Comparison of ENCODE assay signal across 8 mouse cellular contexts in genomic region chr6:101197642-101198041, GRCm38 (mm10).
DNase-seq lines count a peak whose midpoint lies in the region; ATAC-seq and TF ChIP-seq lines count a peak whose summit lies in the region.
"Had no signal": no experiment of that assay in that cellular context is flagged by ENCODE, and none has a peak within 500 bp of the region (broad histone marks: within the 10 kb centered on the region; RNA-seq: fewer than 3 reads in every experiment).

No protein-coding gene starts in this region.

- no peaks in the 10 kb centered on the region for H3K36me3 ChIP-seq in MEL (ENCODE audit: control insufficient read depth in 1 of 2, insufficient read depth in 2 of 2, low read length in 2 of 2)
- no peaks in the 10 kb centered on the region for H3K36me3 ChIP-seq in lung, postnatal 0 days (ENCODE audit: insufficient read depth, low read length)
- H3K36me3 ChIP-seq: liver, embryonic 15.5 days had no signal

- H3K4me3 ChIP-seq in MEL (ENCODE audit: control insufficient read depth in 1 of 2, insufficient read depth in 1 of 2, low read depth in 2 of 2, low read length in 2 of 2) = no peak overlapping the region
- H3K4me3 ChIP-seq in cortical plate, adult 2 months (ENCODE audit: insufficient read depth, low read length) = no peak overlapping the region; the same call in 1 of the 2 replicates
- H3K4me3 ChIP-seq in lung, postnatal 0 days (ENCODE audit: low read depth, low read length) = no peak overlapping the region
- H3K4me3 ChIP-seq: liver, embryonic 15.5 days had no signal

- no peaks in the 10 kb centered on the region for H3K79me2 ChIP-seq in MEL (ENCODE audit: control insufficient read depth, insufficient read depth, low read length, poor library complexity)

- peak; percentile 64 to 76 (median 70) for TF ChIP-seq CTCF in MEL (IDR thresholded peaks at IDR 0.05 in 2 of 3, conservative IDR thresholded peaks at IDR 0.05 in 1 of 3; ENCODE audit: control insufficient read depth in 1 of 3, insufficient read depth in 1 of 3, low read depth in 2 of 3, low read length in 3 of 3, poor library complexity in 1 of 3, severe bottlenecking in 1 of 3)
- TF ChIP-seq CTCF in cortical plate, adult 2 months (IDR thresholded peaks at IDR 0.05; ENCODE audit: extremely low read depth, insufficient read depth, low read length) = peak; percentile 88
- TF ChIP-seq CTCF in lung, postnatal 0 days (IDR thresholded peaks at IDR 0.05) = peak; percentile 86

- DNase-seq in MEL (ENCODE audit: low read depth, low spot score) = peak; percentile 65
- DNase-seq in adrenal gland, adult 18-20 months (ENCODE audit: low spot score in 2 of 2) = peak; percentile 60 to 69
- peak; percentile 53 for DNase-seq in gastrocnemius, postnatal 14 days
- peak; percentile 29 for DNase-seq in large intestine, adult 2 months (ENCODE audit: low read depth, low spot score)
- peak; percentile 70 for DNase-seq in lung, postnatal 0 days (ENCODE audit: low spot score)
- DNase-seq in retina, postnatal 1 day = peak; percentile 80

- 13% methylated on average over 5 of the region's 5 CpGs for WGBS in large intestine, adult 2 months
- 12% methylated on average over 5 of the region's 5 CpGs for WGBS in lung, postnatal 0 days

- no peak for ATAC-seq in lung, postnatal 0 days

- no peaks in the 10 kb centered on the region for H3K27me3 ChIP-seq in MEL (ENCODE audit: control insufficient read depth in 1 of 2, insufficient read depth in 2 of 2, low read length in 2 of 2)
- H3K27me3 ChIP-seq in lung, postnatal 0 days (replicated peaks; ENCODE audit: insufficient read depth, low read length) = no peaks in the 10 kb centered on the region

- TF ChIP-seq RAD21 in MEL (IDR thresholded peaks at IDR 0.05; ENCODE audit: low read depth, low read length) = peak; percentile 61

- intact Hi-C loops in gastrocnemius, postnatal 14 days (cut with DNase I; ENCODE audit: low total_unique reads) = loop anchor here (5.0 kb wide), 1 partner anchor 315 kb away; no protein-coding TSS in a partner anchor

- no peak for TF ChIP-seq POLR2A in MEL (IDR thresholded peaks at IDR 0.05; ENCODE audit: control insufficient read depth in 1 of 2, insufficient read depth in 1 of 2, low read depth in 1 of 2, low read length in 2 of 2, poor library complexity in 1 of 2)
- TF ChIP-seq POLR2A in cortical plate, adult 2 months (IDR thresholded peaks at IDR 0.05; ENCODE audit: extremely low read depth, insufficient read depth, low read length) = no peak

- no peak for TF ChIP-seq EP300 in MEL (IDR thresholded peaks at IDR 0.05; ENCODE audit: low read depth in 1 of 2, low read length in 2 of 2)
- TF ChIP-seq EP300 in lung, postnatal 0 days (IDR thresholded peaks at IDR 0.05) = no peak

- no peaks in the 10 kb centered on the region for H3K9me3 ChIP-seq in MEL (replicated peaks; ENCODE audit: insufficient read depth, low read length)
- no peaks in the 10 kb centered on the region for H3K9me3 ChIP-seq in lung, postnatal 0 days (ENCODE audit: low read length)
- H3K9me3 ChIP-seq: liver, embryonic 15.5 days had no signal

- no peak overlapping the region for H3K9ac ChIP-seq in MEL (ENCODE audit: control insufficient read depth, low read depth, low read length, poor library complexity, severe bottlenecking)
- no peak overlapping the region for H3K9ac ChIP-seq in lung, postnatal 0 days (replicated peaks; ENCODE audit: low read depth)
- H3K9ac ChIP-seq: liver, embryonic 15.5 days had no signal

- H3K27ac ChIP-seq in MEL (ENCODE audit: control insufficient read depth, low read depth, low read length) = no peak overlapping the region
- no peak overlapping the region for H3K27ac ChIP-seq in cortical plate, adult 2 months (ENCODE audit: insufficient read depth, low read length)
- H3K27ac ChIP-seq in lung, postnatal 0 days (ENCODE audit: low read length) = no peak overlapping the region
- H3K27ac ChIP-seq: liver, embryonic 15.5 days had no signal

- no peaks in the 10 kb centered on the region for H3K4me1 ChIP-seq in MEL (ENCODE audit: control insufficient read depth in 1 of 2, insufficient read depth in 2 of 2, low read length in 2 of 2)
- H3K4me1 ChIP-seq in cortical plate, adult 2 months (ENCODE audit: control insufficient read depth, insufficient read depth, low read length) = peaks cover 1% of the 10 kb centered on the region; the same call in 1 of the 2 replicates
- no peaks in the 10 kb centered on the region for H3K4me1 ChIP-seq in lung, postnatal 0 days (ENCODE audit: insufficient read depth, low read depth, low read length)
- H3K4me1 ChIP-seq: liver, embryonic 15.5 days had no signal

- H3K4me2 ChIP-seq in lung, postnatal 0 days (replicated peaks; ENCODE audit: low read depth, low read length) = no peak overlapping the region
- H3K4me2 ChIP-seq: liver, embryonic 15.5 days had no signal

TF ChIP-seq in MEL, 35 proteins besides CTCF, POLR2A, EP300 and RAD21:
- peak; percentile 77 for TF ChIP-seq SMC3 (IDR thresholded peaks at IDR 0.05; ENCODE audit: low read depth, low read length)
- TF ChIP-seq MAZ (IDR thresholded peaks at IDR 0.05; ENCODE audit: low read depth, low read length) = no peak
- peak; percentile 31 for TF ChIP-seq ZC3H11A (IDR thresholded peaks at IDR 0.05; ENCODE audit: low read depth, low read length)

Comparison
In these comparisons a context has a peak if more than half of its experiments do, and no peak if none do; other contexts are left out.
1. DNase-seq: peak in every context shown above with its lines; median percentile 80 in retina, postnatal 1 day; 70 in lung, postnatal 0 days; 65 in MEL; 64 in adrenal gland, adult 18-20 months; 53 in gastrocnemius, postnatal 14 days; 29 in large intestine, adult 2 months.